Mouse (Mus musculus) bone marrow, adult 2 months (tissue): ENCODE data around the gene Exoc3l4.

Source experiments
- CTCF ChIP-seq: fragments of 200-500 bp; IDR thresholded peaks from 2 replicates; pipeline ENCODE4 v1.5.1; 2011; ENCODE audit warnings: low read length, control low read depth; ENCODE audit not compliant: control insufficient read depth, insufficient read depth
- POLR2A ChIP-seq: fragments of 200-500 bp; IDR thresholded peaks from 2 replicates; pipeline ENCODE4 v1.6.1; 2011; ENCODE audit warnings: low read depth, mild to moderate bottlenecking, control low read depth, low read length, borderline replicate concordance; ENCODE audit not compliant: control insufficient read depth

GRCm38 (mm10) chr12:111394008-111394407 lies 22.8 kb upstream of the Exoc3l4 start:
- no peak for TF ChIP-seq CTCF
- TF ChIP-seq POLR2A, result no peak
